Mouse (Mus musculus): ENCODE results near the gene Dnah5.
"Not testable (repeated sequence)": the region's sequence is repeated elsewhere in the genome, so short reads cannot be mapped to it uniquely, and the experiment has no call there.

Dnah5 gene

GRCm38 (mm10) chr15:28307131-28307530, 103.6 kb downstream of the Dnah5 start:
- no peak for DNase-seq (ENCODE audit: low spot score)

GRCm38 (mm10) chr15:28307884-28308283, 104.3 kb downstream of the Dnah5 start:
- no peak for DNase-seq (ENCODE audit: low spot score)

- no peak for DNase-seq (ENCODE audit: low spot score)
Measured at GRCm38 (mm10) chr15:28310516-28310915, 107.0 kb downstream of the Dnah5 start.

- DNase-seq (ENCODE audit: low spot score) = no peak
Measured at GRCm38 (mm10) chr15:28313451-28313850, 109.9 kb downstream of the Dnah5 start.

GRCm38 (mm10) chr15:28315812-28316528, 112.4 kb downstream of the Dnah5 start:
- peak; percentile 76 for DNase-seq (ENCODE audit: low spot score)

GRCm38 (mm10) chr15:28322533-28322932, 119.0 kb downstream of the Dnah5 start:
- DNase-seq (ENCODE audit: low spot score) = no peak

- no peak for DNase-seq (ENCODE audit: low spot score)
Measured at GRCm38 (mm10) chr15:28326985-28327384, 123.4 kb downstream of the Dnah5 start.

GRCm38 (mm10) chr15:28327441-28327840, 123.9 kb downstream of the Dnah5 start:
- no peak for DNase-seq (ENCODE audit: low spot score)

- DNase-seq (ENCODE audit: low spot score) = no peak
Measured at GRCm38 (mm10) chr15:28341151-28341550, 137.6 kb downstream of the Dnah5 start.

GRCm38 (mm10) chr15:28367561-28367960, 164.0 kb downstream of the Dnah5 start:
- DNase-seq (ENCODE audit: low spot score) = no peak

GRCm38 (mm10) chr15:28370431-28370830, 166.9 kb downstream of the Dnah5 start:
- DNase-seq (ENCODE audit: low spot score) = no peak

GRCm38 (mm10) chr15:28371506-28371905, 168.0 kb downstream of the Dnah5 start:
- no peak for DNase-seq (ENCODE audit: low spot score)

- no peak for DNase-seq (ENCODE audit: low spot score)
Measured at GRCm38 (mm10) chr15:28374394-28374793, 170.8 kb downstream of the Dnah5 start.

- DNase-seq (ENCODE audit: low spot score) = no peak
Measured at GRCm38 (mm10) chr15:28380909-28381308, 177.4 kb downstream of the Dnah5 start.

GRCm38 (mm10) chr15:28393723-28394122, 190.2 kb downstream of the Dnah5 start:
- not testable (repeated sequence) for DNase-seq (ENCODE audit: low spot score)

GRCm38 (mm10) chr15:28395481-28395880, 191.9 kb downstream of the Dnah5 start:
- no peak for DNase-seq (ENCODE audit: low spot score)

- DNase-seq (ENCODE audit: low spot score) = no peak
Measured at GRCm38 (mm10) chr15:28398472-28398871, 194.9 kb downstream of the Dnah5 start.

GRCm38 (mm10) chr15:28399258-28399657, 195.7 kb downstream of the Dnah5 start:
- DNase-seq (ENCODE audit: low spot score) = no peak

- DNase-seq (ENCODE audit: low spot score) = no peak
Measured at GRCm38 (mm10) chr15:28404630-28405029, 201.1 kb downstream of the Dnah5 start.

GRCm38 (mm10) chr15:28405136-28405535, 201.6 kb downstream of the Dnah5 start:
- no peak for DNase-seq (ENCODE audit: low spot score)

GRCm38 (mm10) chr15:28439702-28440101, 236.2 kb downstream of the Dnah5 start:
- no peak for DNase-seq (ENCODE audit: low spot score)

- no peak for DNase-seq (ENCODE audit: low spot score)
Measured at GRCm38 (mm10) chr15:28444494-28444893, 240.9 kb downstream of the Dnah5 start.

GRCm38 (mm10) chr15:28461091-28461778, 257.7 kb downstream of the Dnah5 start:
- DNase-seq (ENCODE audit: low spot score) = not testable (repeated sequence)
